Mouse (Mus musculus): ENCODE data around the gene Morc4. TPM values are rescaled to one million over a fixed set of nuclear protein-coding genes. Genes with fewer than 3 reads are reported as not detected.

The Morc4 gene
- 10.9 and 13.4 TPM in 2 replicates for polyA plus RNA-seq (2014; fragmentation: Nextera tagmentation; extraction: Ambion mirVana)

DNA sequence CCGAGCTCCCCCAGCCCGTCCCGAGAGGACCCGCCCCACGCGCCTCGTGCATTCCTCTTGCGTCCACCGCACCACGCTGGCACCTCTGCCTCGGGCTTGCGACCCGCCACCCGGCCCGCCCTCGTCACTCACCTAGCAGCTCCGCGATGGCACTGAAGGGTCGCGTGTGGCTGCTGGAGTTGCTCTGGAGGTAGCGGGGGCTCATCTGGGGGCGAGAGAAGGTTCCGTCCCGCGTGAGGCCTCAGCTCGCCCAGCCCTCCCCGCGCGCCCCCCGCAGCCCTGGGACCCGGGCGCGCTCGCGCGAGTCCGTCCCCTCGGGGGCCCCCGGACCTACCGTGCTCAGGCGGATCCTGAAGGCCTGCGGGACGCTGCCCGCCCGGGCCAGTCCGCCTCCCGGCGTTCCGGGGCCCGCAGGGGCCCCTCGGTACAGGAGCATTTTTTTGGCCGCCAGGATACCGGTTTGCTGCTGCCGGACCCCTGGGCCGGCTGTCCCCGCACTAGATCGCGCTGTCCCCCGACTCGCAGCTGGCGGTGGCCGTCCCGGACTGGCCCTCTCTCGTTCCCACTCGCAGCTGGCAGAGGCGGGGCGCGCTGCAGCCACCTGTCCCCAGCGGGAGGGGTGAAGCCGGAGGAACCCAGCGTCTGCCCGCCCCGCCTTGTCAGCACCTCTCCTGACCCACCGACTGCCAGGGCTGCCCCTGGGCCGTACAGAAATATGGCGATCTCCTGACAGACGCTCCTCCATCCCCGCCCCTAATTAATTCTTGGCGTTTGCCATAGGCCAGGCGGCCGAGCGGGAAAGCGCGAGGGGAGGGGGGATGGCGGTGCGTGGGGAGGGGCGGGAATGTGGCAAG, at the start of gene Morc4:
TSS of gene Morc4 (minus strand) at position 740 of the 854 bp plus-strand sequence.
- Histone ChIP-seq H3K27me3 (ENCODE audit: control insufficient read depth, insufficient read depth, low read length) (no peaks in the 10 kb centered on the region; the same call in 1 of the 2 replicates), H3K9ac (replicated peaks; ENCODE audit: low read length) (peak within 1 kb of the TSS; percentile 56), H3K36me3 (replicated peaks; ENCODE audit: control insufficient read depth, insufficient read depth, low read depth, low read length) (no peaks in the 10 kb centered on the region), H3K4me1 (ENCODE audit: control insufficient read depth, insufficient read depth, low read length) (no peaks in the 10 kb centered on the region), H3K4me2 (ENCODE audit: low read depth, low read length) (peak within 1 kb of the TSS; percentile 73), H3K27ac (replicated peaks; ENCODE audit: low read depth, low read length) (no peak within 1 kb of the TSS), H3K4me3 (ENCODE audit: low read depth, low read length) (peak within 1 kb of the TSS; percentile 52), H3K9me3 (replicated peaks; ENCODE audit: control insufficient read depth, low read length) (no peaks in the 10 kb centered on the region)
- ATAC-seq (replicated peaks; ENCODE audit: insufficient number of reproducible peaks, low FRiP score, low TSS enrichment, low read depth) (peak; percentile 96), DNase-seq (ENCODE audit: low spot score) (peak; percentile 74)
- 18% methylated on average over 42 of the region's 87 CpGs for WGBS

DNA sequence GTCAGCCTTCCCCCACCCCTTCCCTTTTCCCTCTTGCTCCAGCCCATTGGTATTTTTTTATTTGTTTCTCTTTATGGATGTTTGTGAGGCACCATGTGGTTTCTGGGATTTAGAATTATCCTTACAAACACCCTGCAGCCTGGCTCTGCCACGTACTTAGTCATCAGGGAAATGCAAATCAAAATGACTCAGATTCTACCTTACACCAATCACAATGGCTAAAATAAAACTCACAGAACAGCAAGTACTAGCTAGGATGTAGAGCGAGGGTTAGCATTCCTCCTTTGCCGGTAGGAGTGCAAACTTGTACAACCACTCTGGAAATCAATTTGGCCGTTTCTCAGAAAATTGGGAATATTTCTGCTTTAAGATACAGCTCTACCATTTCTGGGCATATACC, 49.1 kb upstream of the Morc4 start:
- no peak overlapping the region for H3K4me3 ChIP-seq (ENCODE audit: low read depth, low read length)
- H3K27ac ChIP-seq (replicated peaks; ENCODE audit: low read depth, low read length), result no peak overlapping the region
- H3K4me2 ChIP-seq (ENCODE audit: low read depth, low read length), result no peak overlapping the region
- DNase-seq (ENCODE audit: low spot score) (no peak), ATAC-seq (replicated peaks; ENCODE audit: insufficient number of reproducible peaks, low FRiP score, low TSS enrichment, low read depth) (no peak)
- H3K36me3 ChIP-seq (replicated peaks; ENCODE audit: control insufficient read depth, insufficient read depth, low read depth, low read length), result no peaks in the 10 kb centered on the region
- H3K9me3 ChIP-seq (replicated peaks; ENCODE audit: control insufficient read depth, low read length), result no peaks in the 10 kb centered on the region
- no peak overlapping the region for H3K9ac ChIP-seq (replicated peaks; ENCODE audit: low read length)
- 83% methylated on average over 4 of the region's 4 CpGs for WGBS
- H3K4me1 ChIP-seq (ENCODE audit: control insufficient read depth, insufficient read depth, low read length), result no peaks in the 10 kb centered on the region
- H3K27me3 ChIP-seq (ENCODE audit: control insufficient read depth, insufficient read depth, low read length), result no peaks in the 10 kb centered on the region

DNA sequence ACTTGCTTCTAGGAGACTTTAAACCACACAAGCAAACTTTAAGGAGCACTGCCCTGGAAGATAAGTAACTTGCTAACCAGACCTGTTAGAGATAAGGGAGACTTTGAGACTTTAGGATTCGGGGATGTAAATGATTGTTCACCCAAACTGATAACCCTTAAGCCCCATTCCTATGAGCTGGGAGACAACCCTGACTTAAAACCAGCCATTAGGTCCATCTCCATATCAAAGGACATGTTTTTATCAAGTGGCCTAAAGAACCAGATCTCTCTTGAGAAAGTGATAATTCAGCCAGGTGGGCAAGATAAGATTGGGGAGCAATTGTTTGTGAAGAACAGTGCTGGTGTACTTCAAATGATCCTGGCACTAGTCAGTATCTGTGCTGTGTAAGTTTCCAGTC, 19.9 kb upstream of the Morc4 start:
- Histone ChIP-seq H3K4me1 (ENCODE audit: control insufficient read depth, insufficient read depth, low read length) (no peaks in the 10 kb centered on the region), H3K36me3 (replicated peaks; ENCODE audit: control insufficient read depth, insufficient read depth, low read depth, low read length) (no peaks in the 10 kb centered on the region), H3K4me2 (ENCODE audit: low read depth, low read length) (no peak overlapping the region), H3K9ac (replicated peaks; ENCODE audit: low read length) (no peak overlapping the region), H3K9me3 (replicated peaks; ENCODE audit: control insufficient read depth, low read length) (no peaks in the 10 kb centered on the region), H3K4me3 (ENCODE audit: low read depth, low read length) (no peak overlapping the region), H3K27me3 (ENCODE audit: control insufficient read depth, insufficient read depth, low read length) (no peaks in the 10 kb centered on the region), H3K27ac (replicated peaks; ENCODE audit: low read depth, low read length) (no peak overlapping the region)
- ATAC-seq (replicated peaks; ENCODE audit: insufficient number of reproducible peaks, low FRiP score, low TSS enrichment, low read depth), result no peak
- 74% methylated on average over 1 of the region's 1 CpGs for WGBS
- no peak for DNase-seq (ENCODE audit: low spot score)

DNA sequence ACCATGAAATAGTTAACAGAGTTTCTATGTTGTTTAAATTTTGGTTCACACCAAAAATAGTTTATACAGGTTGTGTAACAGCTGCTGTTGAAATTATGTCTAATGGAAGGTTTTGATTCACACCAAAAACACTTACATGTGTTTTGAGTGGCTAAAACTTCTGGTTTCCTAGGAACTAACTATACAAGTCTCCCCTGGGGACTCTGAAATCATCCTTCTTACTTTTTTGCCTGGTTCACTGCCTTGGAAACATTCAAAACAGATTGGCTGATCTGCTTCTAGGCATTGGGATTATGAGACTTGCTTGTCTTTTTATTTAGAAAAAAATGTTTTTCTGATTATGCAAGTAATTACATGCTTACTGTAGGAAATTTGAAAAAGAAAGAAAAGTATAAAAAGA, 11.7 kb upstream of the Morc4 start:
- no peak overlapping the region for H3K9ac ChIP-seq (replicated peaks; ENCODE audit: low read length)
- DNase-seq (ENCODE audit: low spot score) (no peak), ATAC-seq (replicated peaks; ENCODE audit: insufficient number of reproducible peaks, low FRiP score, low TSS enrichment, low read depth) (no peak)
- H3K4me2 ChIP-seq (ENCODE audit: low read depth, low read length), result no peak overlapping the region
- H3K4me3 ChIP-seq (ENCODE audit: low read depth, low read length), result no peak overlapping the region
- H3K36me3 ChIP-seq (replicated peaks; ENCODE audit: control insufficient read depth, insufficient read depth, low read depth, low read length), result no peaks in the 10 kb centered on the region
- H3K27ac ChIP-seq (replicated peaks; ENCODE audit: low read depth, low read length), result no peak overlapping the region
- no peaks in the 10 kb centered on the region for H3K9me3 ChIP-seq (replicated peaks; ENCODE audit: control insufficient read depth, low read length)
- no peaks in the 10 kb centered on the region for H3K27me3 ChIP-seq (ENCODE audit: control insufficient read depth, insufficient read depth, low read length)
- no peaks in the 10 kb centered on the region for H3K4me1 ChIP-seq (ENCODE audit: control insufficient read depth, insufficient read depth, low read length)

DNA sequence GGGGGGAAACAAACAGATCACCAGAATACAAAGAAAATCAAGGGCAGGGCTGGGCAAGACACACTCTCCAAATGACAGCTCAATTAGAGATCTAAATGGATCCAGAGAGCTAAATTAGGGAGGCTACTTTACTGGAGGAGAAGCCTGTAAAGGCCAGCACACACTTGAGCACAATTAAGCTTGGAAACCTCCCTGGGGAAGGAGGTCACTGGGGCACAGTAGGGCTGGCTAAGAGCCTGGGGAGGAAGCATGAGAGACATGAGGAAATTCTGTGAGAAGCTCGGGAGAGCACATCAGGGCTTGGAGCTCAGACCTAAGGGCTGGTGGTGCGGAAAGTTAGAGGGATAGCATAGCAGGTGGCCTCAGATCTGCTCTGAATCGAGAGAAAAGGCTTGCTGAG, 6.5 kb upstream of the Morc4 start:
- WGBS, result 19% methylated on average over 3 of the region's 3 CpGs
- Histone ChIP-seq H3K27ac (replicated peaks; ENCODE audit: low read depth, low read length) (no peak overlapping the region), H3K9me3 (replicated peaks; ENCODE audit: control insufficient read depth, low read length) (no peaks in the 10 kb centered on the region), H3K36me3 (replicated peaks; ENCODE audit: control insufficient read depth, insufficient read depth, low read depth, low read length) (no peaks in the 10 kb centered on the region), H3K4me2 (ENCODE audit: low read depth, low read length) (no peak overlapping the region), H3K27me3 (ENCODE audit: control insufficient read depth, insufficient read depth, low read length) (no peaks in the 10 kb centered on the region; the same call in 1 of the 2 replicates), H3K9ac (replicated peaks; ENCODE audit: low read length) (no peak overlapping the region), H3K4me3 (ENCODE audit: low read depth, low read length) (no peak overlapping the region), H3K4me1 (ENCODE audit: control insufficient read depth, insufficient read depth, low read length) (no peaks in the 10 kb centered on the region)
- no peak for ATAC-seq (replicated peaks; ENCODE audit: insufficient number of reproducible peaks, low FRiP score, low TSS enrichment, low read depth)
- DNase-seq (ENCODE audit: low spot score), result peak; percentile 11

DNA sequence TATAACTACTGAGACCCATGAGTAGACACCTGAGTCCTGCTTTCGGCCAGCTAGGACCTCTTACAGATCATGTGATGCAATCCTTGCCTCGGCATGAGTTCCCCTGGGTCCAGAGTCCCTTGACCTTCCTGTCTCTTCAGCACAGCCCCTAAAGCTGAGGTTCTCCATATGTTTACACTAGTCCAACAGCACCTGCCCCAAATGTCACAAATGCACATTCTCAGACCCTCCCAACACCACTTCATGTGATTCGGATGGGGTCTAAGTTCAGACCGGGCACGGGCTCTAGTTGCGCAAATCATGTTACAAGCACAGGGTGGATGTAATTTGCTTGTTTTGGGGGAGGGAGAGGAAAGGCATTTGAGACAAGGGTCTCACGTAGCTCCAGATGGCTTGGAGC, 5.6 kb upstream of the Morc4 start:
- no peak for DNase-seq (ENCODE audit: low spot score)
- no peak overlapping the region for H3K4me3 ChIP-seq (ENCODE audit: low read depth, low read length)
- no peak overlapping the region for H3K4me2 ChIP-seq (ENCODE audit: low read depth, low read length)
- H3K9me3 ChIP-seq (replicated peaks; ENCODE audit: control insufficient read depth, low read length), result no peaks in the 10 kb centered on the region
- no peak for ATAC-seq (replicated peaks; ENCODE audit: insufficient number of reproducible peaks, low FRiP score, low TSS enrichment, low read depth)
- H3K27ac ChIP-seq (replicated peaks; ENCODE audit: low read depth, low read length), result no peak overlapping the region
- WGBS, result 51% methylated on average over 7 of the region's 7 CpGs
- H3K4me1 ChIP-seq (ENCODE audit: control insufficient read depth, insufficient read depth, low read length), result no peaks in the 10 kb centered on the region
- no peak overlapping the region for H3K9ac ChIP-seq (replicated peaks; ENCODE audit: low read length)
- H3K36me3 ChIP-seq (replicated peaks; ENCODE audit: control insufficient read depth, insufficient read depth, low read depth, low read length), result no peaks in the 10 kb centered on the region
- H3K27me3 ChIP-seq (ENCODE audit: control insufficient read depth, insufficient read depth, low read length), result no peaks in the 10 kb centered on the region; the same call in 1 of the 2 replicates

DNA sequence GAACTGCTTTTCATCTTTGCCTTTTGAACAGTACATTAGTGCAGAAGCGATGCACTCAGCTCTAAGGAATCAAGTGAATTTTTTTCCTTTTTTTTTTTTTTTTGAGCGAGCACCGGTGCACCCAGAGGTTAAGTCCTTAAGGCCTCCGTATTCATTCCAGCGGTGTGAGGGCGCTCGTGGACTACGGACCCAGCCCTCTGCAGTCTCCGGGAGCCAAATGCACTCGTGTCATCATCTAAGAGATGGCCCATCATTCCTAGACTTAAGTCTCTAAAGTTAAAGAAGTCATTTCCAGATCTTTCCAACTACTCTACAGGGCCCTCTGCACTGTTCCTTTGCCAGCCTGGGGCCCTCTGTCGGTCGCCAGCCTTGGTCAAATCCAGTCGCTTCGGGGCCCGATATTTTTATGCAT, 1.2 kb downstream of the Morc4 start:
- Histone ChIP-seq H3K4me1 (ENCODE audit: control insufficient read depth, insufficient read depth, low read length) (no peaks in the 10 kb centered on the region), H3K36me3 (replicated peaks; ENCODE audit: control insufficient read depth, insufficient read depth, low read depth, low read length) (no peaks in the 10 kb centered on the region), H3K4me2 (ENCODE audit: low read depth, low read length) (peak overlapping the region; percentile 73), H3K9ac (replicated peaks; ENCODE audit: low read length) (no peak overlapping the region), H3K27ac (replicated peaks; ENCODE audit: low read depth, low read length) (no peak overlapping the region), H3K27me3 (ENCODE audit: control insufficient read depth, insufficient read depth, low read length) (no peaks in the 10 kb centered on the region; the same call in 1 of the 2 replicates), H3K4me3 (ENCODE audit: low read depth, low read length) (peak overlapping the region; percentile 52), H3K9me3 (replicated peaks; ENCODE audit: control insufficient read depth, low read length) (no peaks in the 10 kb centered on the region)
- ATAC-seq (replicated peaks; ENCODE audit: insufficient number of reproducible peaks, low FRiP score, low TSS enrichment, low read depth) (peak; percentile 15; the same call in 1 of the 2 replicates), DNase-seq (ENCODE audit: low spot score) (peak; percentile 44)
- WGBS, result 25% methylated on average over 15 of the region's 15 CpGs

DNA sequence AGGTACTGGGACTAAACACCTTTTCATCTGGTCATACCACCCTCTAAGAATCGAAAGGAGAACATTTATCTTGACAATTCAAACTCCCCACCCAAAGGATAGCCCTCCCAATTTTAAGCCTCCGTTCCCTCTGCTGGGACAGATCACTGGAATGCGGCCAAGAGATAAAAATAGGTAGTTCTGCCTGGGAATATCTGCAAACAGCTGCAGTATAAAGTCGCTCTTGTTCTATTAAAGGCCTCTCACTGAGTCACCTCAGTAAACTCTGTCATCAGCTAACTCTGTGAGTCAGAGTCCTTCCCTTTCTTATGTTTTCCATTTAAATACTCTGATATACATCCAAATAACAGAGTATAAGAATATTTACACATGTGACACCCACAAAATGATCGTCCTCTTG, 12.1 kb downstream of the Morc4 start:
- Histone ChIP-seq H3K4me3 (ENCODE audit: low read depth, low read length) (no peak overlapping the region), H3K27me3 (ENCODE audit: control insufficient read depth, insufficient read depth, low read length) (no peaks in the 10 kb centered on the region), H3K27ac (replicated peaks; ENCODE audit: low read depth, low read length) (no peak overlapping the region), H3K9me3 (replicated peaks; ENCODE audit: control insufficient read depth, low read length) (no peaks in the 10 kb centered on the region), H3K36me3 (replicated peaks; ENCODE audit: control insufficient read depth, insufficient read depth, low read depth, low read length) (no peaks in the 10 kb centered on the region), H3K4me2 (ENCODE audit: low read depth, low read length) (no peak overlapping the region), H3K9ac (replicated peaks; ENCODE audit: low read length) (no peak overlapping the region), H3K4me1 (ENCODE audit: control insufficient read depth, insufficient read depth, low read length) (no peaks in the 10 kb centered on the region)
- WGBS, result 84% methylated on average over 5 of the region's 5 CpGs
- ATAC-seq (replicated peaks; ENCODE audit: insufficient number of reproducible peaks, low FRiP score, low TSS enrichment, low read depth), result no peak
- no peak for DNase-seq (ENCODE audit: low spot score)
